Mouse (Mus musculus): Measurements from ENCODE around the gene Tspan4. TPM values are rescaled to one million over a fixed set of nuclear protein-coding genes. Genes with fewer than 3 reads are reported as not detected.
"Not testable (repeated sequence)": the region's sequence is repeated elsewhere in the genome, so short reads cannot be mapped to it uniquely, and the experiment has no call there.

Gene Tspan4
- polyA plus RNA-seq, 1 experiment from 2014 or later = 57.1 TPM

DNA sequence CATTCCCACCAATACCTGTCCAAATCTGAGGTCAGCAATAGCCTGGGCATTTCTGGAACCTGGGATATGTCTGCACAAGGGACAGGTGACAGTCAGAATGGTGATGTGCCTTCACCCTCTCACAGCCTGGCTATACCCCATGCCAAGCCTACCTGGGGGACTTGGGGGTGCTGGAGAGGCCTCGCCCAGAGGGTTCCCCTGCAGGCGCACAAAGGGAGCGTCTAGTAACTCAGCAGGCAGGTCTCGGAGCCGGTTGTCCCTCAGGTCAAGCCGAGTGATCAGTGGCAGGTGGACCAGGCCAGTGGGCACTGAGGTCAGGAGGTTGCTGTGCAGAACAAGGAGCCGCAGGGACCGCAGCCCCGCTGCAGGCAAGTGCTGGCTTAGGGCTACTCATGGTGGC, 33.6 kb upstream of the Tspan4 start:
- Histone ChIP-seq H3K9ac (0 out of 2 replicates have a peak overlapping the region, but pooled peaks have one; percentile 5), H3K9me3 (no peaks in the 10 kb centered on the region), H3K4me3 (no peak overlapping the region), H3K4me1 (replicated peaks) (peaks cover 49% of the 10 kb centered on the region), H3K36me3 (no peaks in the 10 kb centered on the region; the same call in 1 of the 2 replicates), H3K27me3 (no peaks in the 10 kb centered on the region), H3K27ac (replicated peaks) (no peak overlapping the region), H3K4me2 (no peak overlapping the region)
- no peak for ATAC-seq (ENCODE audit: low read depth)
- 89% methylated on average over 9 of the region's 9 CpGs for WGBS

DNA sequence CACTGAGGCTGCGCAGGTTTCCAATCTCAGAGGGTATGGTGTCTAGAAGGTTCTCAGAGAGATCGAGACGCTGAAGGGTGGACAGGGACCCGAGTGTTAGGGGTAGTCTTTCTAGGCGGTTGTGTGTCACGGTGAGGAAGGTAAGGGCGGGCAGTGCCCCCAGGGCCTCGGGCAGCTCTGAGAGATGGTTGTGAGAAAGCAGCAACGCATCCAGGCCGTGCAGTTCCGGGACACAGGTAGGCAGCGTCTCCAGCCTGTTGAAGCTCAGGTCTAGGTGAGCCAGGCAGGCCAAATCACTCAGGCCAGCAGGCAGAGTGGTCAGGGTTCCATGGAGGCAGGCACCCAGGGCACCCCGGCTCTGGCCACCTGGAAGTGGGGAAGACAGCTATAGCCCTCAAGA, 32.8 kb upstream of the Tspan4 start:
- WGBS = 95% methylated on average over 13 of the region's 13 CpGs
- peak overlapping the region; percentile 62; the same call in 1 of the 2 replicates for H3K9ac ChIP-seq

DNA sequence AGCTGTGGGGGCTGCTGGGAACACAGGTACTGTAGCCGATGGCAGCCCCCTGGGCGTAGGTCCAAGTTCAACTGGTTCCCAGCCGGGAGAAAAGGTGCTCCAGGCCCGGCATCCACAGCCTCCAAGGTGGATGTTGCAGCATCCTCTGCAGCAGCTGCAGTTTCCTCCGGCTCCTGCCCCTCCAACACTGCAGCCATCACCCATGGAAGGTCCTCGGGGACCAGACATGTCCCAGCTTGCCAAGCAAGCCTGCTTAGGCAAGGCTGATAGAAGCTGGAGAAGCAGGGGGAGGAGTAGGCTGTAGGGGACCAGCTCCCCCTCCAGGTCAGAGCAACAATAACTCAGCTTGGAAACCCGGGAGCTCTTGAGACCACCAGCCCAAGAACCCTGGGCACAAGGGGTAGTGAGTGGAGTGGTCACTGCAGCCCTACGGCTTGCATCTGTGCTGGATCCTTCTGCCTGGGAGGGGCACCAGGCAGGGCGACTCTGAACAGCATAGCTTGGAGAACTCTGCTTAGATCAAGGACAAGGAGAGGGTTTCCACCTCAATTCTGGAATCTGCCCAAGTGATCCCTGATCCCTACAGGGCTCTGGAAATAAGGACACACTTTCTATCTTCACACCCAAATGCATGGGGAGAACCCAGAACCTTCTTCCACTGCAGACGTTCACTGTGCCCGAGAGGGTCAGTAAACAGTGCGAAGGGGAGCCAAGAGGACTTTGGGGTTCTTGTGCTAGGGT, 31.8 kb upstream of the Tspan4 start:
- H3K4me3 ChIP-seq = peak overlapping the region; percentile 37
- peak overlapping the region; percentile 67 for H3K4me2 ChIP-seq
- no peak overlapping the region for H3K27ac ChIP-seq (replicated peaks)
- H3K27me3 ChIP-seq = no peaks in the 10 kb centered on the region
- no peak for ATAC-seq (ENCODE audit: low read depth)
- peaks cover 41% of the 10 kb centered on the region for H3K4me1 ChIP-seq (replicated peaks)
- 23% methylated on average over 12 of the region's 12 CpGs for WGBS
- H3K36me3 ChIP-seq = no peaks in the 10 kb centered on the region; the same call in 1 of the 2 replicates
- peak overlapping the region; percentile 62 for H3K9ac ChIP-seq
- H3K9me3 ChIP-seq = no peaks in the 10 kb centered on the region

More for the DNA sequence above, 32.8 kb upstream of the Tspan4 start:
- ATAC-seq (ENCODE audit: low read depth) = no peak
- Histone ChIP-seq H3K4me1 (replicated peaks) (peaks cover 42% of the 10 kb centered on the region), H3K4me3 (no peak overlapping the region), H3K27me3 (no peaks in the 10 kb centered on the region), H3K4me2 (peak overlapping the region; percentile 67; the same call in 1 of the 2 replicates), H3K27ac (replicated peaks) (no peak overlapping the region), H3K36me3 (no peaks in the 10 kb centered on the region; the same call in 1 of the 2 replicates), H3K9me3 (no peaks in the 10 kb centered on the region)

DNA sequence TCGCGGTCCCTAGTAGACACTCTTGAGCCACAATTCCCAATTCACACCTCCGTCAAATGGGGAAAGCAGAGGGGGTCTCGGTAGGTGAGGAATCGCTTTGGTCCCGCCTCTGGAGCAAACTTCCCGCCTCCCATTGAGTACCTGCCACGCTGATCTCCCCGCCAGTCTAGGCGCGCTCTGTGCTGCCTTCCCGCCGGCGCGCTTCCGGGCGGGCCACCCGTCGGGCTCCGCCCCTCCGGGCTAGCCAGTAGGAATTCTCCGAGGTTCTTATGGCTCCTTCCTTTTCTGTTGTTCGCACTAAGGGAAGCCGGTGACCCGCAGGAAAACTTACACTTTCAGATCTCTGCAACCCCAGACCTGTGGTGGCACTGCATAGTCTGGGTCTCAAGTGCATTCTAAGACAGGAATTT, 31.2 kb upstream of the Tspan4 start, which contains the start of gene Pidd1:
TSS of gene Pidd1 (minus strand) at position 198 of the 410 bp plus-strand sequence.
- ATAC-seq (ENCODE audit: low read depth) = no peak
- Histone ChIP-seq H3K27me3 (no peaks in the 10 kb centered on the region), H3K27ac (replicated peaks) (no peak within 1 kb of the TSS), H3K4me3 (peak within 1 kb of the TSS; percentile 37), H3K4me2 (peak within 1 kb of the TSS; percentile 67), H3K36me3 (peaks cover 5% of the 10 kb centered on the region; the same call in 1 of the 2 replicates), H3K9me3 (no peaks in the 10 kb centered on the region), H3K4me1 (replicated peaks) (peaks cover 47% of the 10 kb centered on the region), H3K9ac (peak within 1 kb of the TSS; percentile 62)
- under 1% methylated on average over 25 of the region's 25 CpGs for WGBS

DNA sequence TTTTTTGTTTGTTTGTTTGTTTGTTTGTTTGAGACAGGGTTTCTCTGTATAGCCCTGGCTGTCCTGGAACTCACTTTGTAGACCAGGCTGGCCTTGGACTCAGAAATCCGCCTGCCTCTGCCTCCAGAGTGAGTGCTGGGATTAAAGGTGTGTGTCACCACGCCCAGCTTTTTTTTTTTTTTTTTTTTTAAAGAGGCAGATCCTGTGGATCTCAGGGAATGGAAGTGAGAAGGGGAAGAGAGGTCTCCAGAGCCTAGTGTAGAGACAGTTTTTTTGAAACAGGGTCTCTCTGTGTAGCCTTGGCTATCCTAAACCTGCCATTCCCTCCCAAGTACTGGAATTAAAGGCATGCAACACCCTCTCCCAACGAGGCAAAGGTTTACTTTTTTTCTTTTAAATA, 28.7 kb upstream of the Tspan4 start:
- H3K27me3 ChIP-seq; H3K9me3 ChIP-seq; H3K9ac ChIP-seq; H3K27ac ChIP-seq (replicated peaks); ATAC-seq (ENCODE audit: low read depth); H3K4me3 ChIP-seq: not testable (repeated sequence)
- Histone ChIP-seq H3K4me2 (peak overlapping the region; percentile 88; the same call in 1 of the 2 replicates), H3K36me3 (peaks cover 30% of the 10 kb centered on the region), H3K4me1 (replicated peaks) (peaks cover 42% of the 10 kb centered on the region)
- 86% methylated on average over 3 of the region's 3 CpGs for WGBS

DNA sequence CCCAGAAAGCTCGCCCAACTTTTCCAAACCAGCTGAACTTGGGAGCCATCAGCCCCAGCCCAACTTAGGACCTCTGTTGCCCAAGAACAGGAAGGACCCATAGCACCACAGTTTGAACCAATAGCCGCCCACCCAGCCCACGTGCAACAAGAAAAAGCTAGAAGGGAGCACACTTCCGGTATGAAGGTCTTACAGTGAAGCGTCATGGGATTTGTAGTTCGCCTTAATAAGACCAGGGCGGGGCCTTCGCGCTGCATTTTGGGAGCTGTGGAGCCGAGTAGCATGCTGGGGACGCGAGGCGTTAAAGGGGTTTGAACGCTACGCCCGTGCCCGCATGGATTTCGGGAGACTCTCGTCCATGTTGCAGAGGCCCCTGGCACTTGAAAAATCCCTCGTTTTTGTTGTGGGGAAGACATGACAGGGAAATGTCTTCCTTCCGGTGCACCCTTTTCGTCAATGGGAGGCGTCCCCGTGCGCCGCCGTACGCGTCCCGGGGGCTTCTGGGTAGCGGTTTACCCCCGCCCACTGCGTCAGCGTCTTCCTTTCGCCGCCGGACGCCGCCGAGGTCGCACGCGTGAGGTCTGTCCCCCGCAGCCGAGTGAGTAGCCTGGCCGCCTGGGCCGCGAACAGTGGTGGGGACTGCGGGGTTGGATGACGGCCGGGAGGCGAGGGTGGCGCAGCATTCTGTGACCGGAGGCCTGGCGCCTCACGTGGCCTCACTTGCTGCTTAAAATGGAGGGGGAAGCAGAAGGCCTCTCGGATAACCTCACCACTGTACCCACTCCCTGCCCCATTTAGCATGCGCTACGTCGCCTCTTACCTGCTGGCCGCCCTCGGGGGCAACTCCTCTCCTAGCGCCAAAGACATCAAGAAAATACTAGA, 27.7 kb upstream of the Tspan4 start, which contains the start of gene Rplp2:
TSS of gene Rplp2 (plus strand) at position 261 of the 882 bp plus-strand sequence.
- Histone ChIP-seq H3K27me3 (no peaks in the 10 kb centered on the region), H3K9me3 (no peaks in the 10 kb centered on the region), H3K4me1 (replicated peaks) (peaks cover 33% of the 10 kb centered on the region), H3K4me2 (peak within 1 kb of the TSS; percentile 88), H3K36me3 (peaks cover 40% of the 10 kb centered on the region), H3K9ac (peak within 1 kb of the TSS; percentile 95), H3K4me3 (peak within 1 kb of the TSS; percentile 81), H3K27ac (replicated peaks) (peak within 1 kb of the TSS; percentile 95)
- WGBS = under 1% methylated on average over 63 of the region's 63 CpGs
- peak; percentile 94 for ATAC-seq (ENCODE audit: low read depth)

DNA sequence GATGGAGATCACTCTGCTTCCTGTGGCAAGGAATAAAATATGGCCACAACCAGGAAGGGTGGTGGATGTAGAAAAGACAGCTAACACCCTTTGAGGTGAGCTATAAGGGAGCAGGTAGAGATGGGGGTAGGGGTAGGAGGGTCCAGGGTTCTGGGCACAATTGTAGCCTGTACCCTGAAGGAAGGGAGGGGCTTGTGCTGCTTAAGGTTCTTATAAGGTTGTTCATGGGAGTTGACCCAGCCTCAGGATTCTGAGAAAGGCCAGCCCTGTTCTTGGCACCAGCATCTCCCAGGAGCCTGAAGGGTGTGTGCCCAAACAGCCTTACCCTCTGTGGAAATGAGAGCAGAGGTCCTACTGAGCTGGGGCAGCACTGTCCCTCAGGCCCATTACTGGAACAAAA, 23.1 kb upstream of the Tspan4 start:
- Histone ChIP-seq H3K36me3 (peaks cover 41% of the 10 kb centered on the region), H3K4me3 (no peak overlapping the region), H3K27ac (replicated peaks) (no peak overlapping the region), H3K4me2 (no peak overlapping the region), H3K9me3 (no peaks in the 10 kb centered on the region), H3K27me3 (no peaks in the 10 kb centered on the region), H3K9ac (no peak overlapping the region), H3K4me1 (replicated peaks) (peaks cover 37% of the 10 kb centered on the region)
- no peak for ATAC-seq (ENCODE audit: low read depth)

DNA sequence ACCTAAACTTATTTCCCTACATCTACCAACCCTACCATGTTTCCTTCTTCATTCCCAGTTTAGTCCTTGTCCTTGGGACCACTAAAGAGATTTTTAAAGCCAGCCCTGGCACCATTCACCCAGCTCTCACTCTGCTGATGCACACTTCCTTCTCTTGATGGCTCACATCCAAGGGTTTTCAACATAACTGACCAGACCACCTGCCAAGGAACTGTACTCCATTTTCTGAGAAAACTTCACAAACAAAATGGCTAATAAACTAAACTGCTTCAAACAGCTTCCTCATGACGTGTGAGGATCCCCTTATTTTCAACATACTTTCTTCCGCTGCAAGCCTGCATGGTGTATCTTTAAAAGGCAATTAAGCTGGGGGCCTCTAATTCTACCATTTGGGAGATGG, 21.4 kb upstream of the Tspan4 start:
- H3K4me2 ChIP-seq = no peak overlapping the region
- no peak overlapping the region for H3K4me3 ChIP-seq
- H3K9me3 ChIP-seq = no peaks in the 10 kb centered on the region
- peaks cover 39% of the 10 kb centered on the region for H3K36me3 ChIP-seq
- whole genome bisulfite sequencing = 78% methylated on average over 2 of the region's 2 CpGs
- no peak overlapping the region for H3K27ac ChIP-seq (replicated peaks)
- H3K27me3 ChIP-seq = 0 out of 2 replicates have a peak, but pooled peaks cover 4% of the 10 kb centered on the region
- H3K9ac ChIP-seq = no peak overlapping the region
- H3K4me1 ChIP-seq (replicated peaks) = peaks cover 28% of the 10 kb centered on the region
- no peak for ATAC-seq (ENCODE audit: low read depth)

DNA sequence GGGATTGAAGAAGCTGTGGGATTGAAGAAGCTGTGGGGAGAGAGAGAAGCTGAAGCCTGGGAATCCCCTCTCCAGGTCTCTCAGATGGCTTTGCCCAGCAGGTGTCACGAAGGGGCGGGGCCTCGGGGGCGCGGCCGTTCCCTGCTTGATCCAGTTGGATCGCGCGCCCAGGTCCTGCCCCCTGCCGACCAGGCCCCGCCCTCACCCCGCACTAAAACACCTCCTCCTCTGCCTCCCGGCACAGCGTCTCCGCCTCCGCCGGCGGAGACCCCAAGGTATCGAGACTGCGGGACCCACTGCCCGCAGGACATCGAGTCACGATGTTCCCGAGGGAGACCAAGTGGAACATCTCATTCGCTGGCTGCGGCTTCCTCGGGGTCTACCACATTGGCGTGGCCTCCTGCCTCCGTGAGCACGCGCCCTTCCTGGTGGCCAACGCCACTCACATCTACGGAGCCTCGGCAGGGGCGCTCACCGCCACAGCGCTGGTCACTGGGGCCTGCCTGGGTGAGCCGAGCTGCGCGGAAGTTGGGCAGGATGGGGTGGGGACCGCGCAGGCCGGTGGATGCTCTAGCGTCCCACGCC, 20.0 kb upstream of the Tspan4 start, which contains the start of gene Pnpla2:
TSS of gene Pnpla2 (plus strand) at position 232 of the 585 bp plus-strand sequence.
- H3K27ac ChIP-seq (replicated peaks) = peak within 1 kb of the TSS; percentile 71
- H3K4me3 ChIP-seq = peak within 1 kb of the TSS; percentile 69
- under 1% methylated on average over 45 of the region's 45 CpGs for WGBS
- peak within 1 kb of the TSS; percentile 83 for H3K9ac ChIP-seq
- H3K36me3 ChIP-seq = peaks cover 39% of the 10 kb centered on the region
- ATAC-seq (ENCODE audit: low read depth) = peak; percentile 79
- peak within 1 kb of the TSS; percentile 89 for H3K4me2 ChIP-seq
- H3K4me1 ChIP-seq (replicated peaks) = peaks cover 24% of the 10 kb centered on the region
- peaks cover 16% of the 10 kb centered on the region for H3K27me3 ChIP-seq
- no peaks in the 10 kb centered on the region for H3K9me3 ChIP-seq

DNA sequence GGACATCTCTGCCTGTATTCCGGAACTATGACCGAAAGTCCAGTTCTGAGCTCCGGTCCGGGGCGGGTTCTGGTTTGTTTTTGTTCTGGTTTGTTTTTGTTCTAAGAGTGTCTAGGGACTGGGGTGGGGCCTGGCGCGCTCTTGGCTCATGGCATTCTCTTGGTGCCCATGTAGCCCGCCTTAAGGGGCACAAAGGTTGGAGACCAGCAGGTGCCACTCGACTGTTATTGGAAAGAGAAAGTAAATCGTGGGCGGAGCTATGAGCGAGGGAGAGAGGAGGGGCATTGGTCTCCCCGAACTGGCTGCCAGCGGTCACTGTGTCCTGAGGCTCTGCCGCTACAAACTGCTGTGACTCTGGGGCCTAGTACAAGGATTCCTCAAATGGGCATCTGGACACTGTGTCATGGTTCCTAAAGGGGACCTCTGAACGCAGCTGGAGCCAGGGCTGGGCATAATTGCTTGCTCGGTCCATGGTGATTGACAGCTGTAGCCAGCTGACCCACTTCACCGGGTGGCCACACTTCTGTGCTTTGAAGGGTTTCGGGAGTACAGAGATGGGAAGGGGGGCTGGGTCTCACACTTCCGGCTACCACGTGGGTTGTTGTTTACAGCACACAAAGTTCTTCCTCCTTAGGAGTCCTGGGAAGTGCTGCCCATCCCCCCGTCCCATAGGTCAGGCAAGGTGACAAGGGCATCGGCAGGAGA, 19.3 kb upstream of the Tspan4 start:
- Histone ChIP-seq H3K9me3 (no peaks in the 10 kb centered on the region), H3K4me2 (peak overlapping the region; percentile 89), H3K36me3 (peaks cover 36% of the 10 kb centered on the region), H3K4me3 (peak overlapping the region; percentile 69), H3K9ac (peak overlapping the region; percentile 83), H3K4me1 (replicated peaks) (peaks cover 24% of the 10 kb centered on the region), H3K27ac (replicated peaks) (peak overlapping the region; percentile 71), H3K27me3 (peaks cover 23% of the 10 kb centered on the region)
- peak; percentile 52; the same call in 1 of the 2 replicates for ATAC-seq (ENCODE audit: low read depth)
- under 1% methylated on average over 23 of the region's 23 CpGs for WGBS

DNA sequence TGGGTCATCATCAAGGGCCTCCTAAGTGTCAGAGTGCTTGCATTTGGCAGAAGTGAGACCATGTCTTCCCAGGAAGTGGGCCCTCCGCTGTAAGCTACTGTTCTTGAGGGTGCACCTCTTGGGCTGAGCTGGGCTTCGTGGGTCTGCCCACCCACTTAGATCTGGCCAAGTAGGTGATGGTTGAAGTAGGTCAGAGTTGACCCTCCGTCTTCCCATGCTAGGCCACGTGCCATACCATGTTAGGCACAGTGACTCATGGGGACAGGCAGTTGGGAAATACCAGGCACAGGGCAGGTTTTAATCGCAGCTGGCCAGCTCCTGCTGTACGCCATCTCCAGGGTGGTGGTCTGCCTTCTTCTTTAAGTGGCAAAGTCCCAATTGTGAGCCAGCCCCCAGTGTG, 18.3 kb upstream of the Tspan4 start:
- H3K9ac ChIP-seq = no peak overlapping the region
- no peak overlapping the region for H3K27ac ChIP-seq (replicated peaks)
- H3K27me3 ChIP-seq = peaks cover 33% of the 10 kb centered on the region
- peaks cover 26% of the 10 kb centered on the region for H3K36me3 ChIP-seq
- no peak for ATAC-seq (ENCODE audit: low read depth)
- H3K9me3 ChIP-seq = no peaks in the 10 kb centered on the region
- H3K4me2 ChIP-seq = peak overlapping the region; percentile 89
- peaks cover 29% of the 10 kb centered on the region for H3K4me1 ChIP-seq (replicated peaks)
- 92% methylated on average over 6 of the region's 6 CpGs for WGBS
- H3K4me3 ChIP-seq = no peak overlapping the region

All from neural tube, embryonic 13.5 days (tissue).